Mouse (Mus musculus): ENCODE data around the gene Thra. TPM values are rescaled to one million over a fixed set of nuclear protein-coding genes. Genes with fewer than 3 reads are reported as not detected.
"Not testable (repeated sequence)": the region's sequence is repeated elsewhere in the genome, so short reads cannot be mapped to it uniquely, and the experiment has no call there.

Thra gene
- 100 to 1,000 TPM; 172 to 190 TPM for total RNA-seq (2021)

GRCm38 (mm10) chr11:98740393-98741050, at the start of gene Thra:
Gene Thra, plus strand, starts transcription at chr11:98740638.
- peak; percentile 87 to 89 for DNase-seq
- intact Hi-C loops (cut with DNase I): loop anchor here (1.0 kb wide), 1 partner anchor 46 kb away; no protein-coding TSS in a partner anchor

- intact Hi-C loops (cut with DNase I): no loop called here
- DNase-seq: no peak
Observed at GRCm38 (mm10) chr11:98693201-98693600, 47.2 kb upstream of the Thra start.

GRCm38 (mm10) chr11:98693746-98694145, 46.7 kb upstream of the Thra start:
- intact Hi-C loops (cut with DNase I): no loop called here
- DNase-seq: no peak

- DNase-seq: no peak
- intact Hi-C loops (cut with DNase I): no loop called here
Observed at GRCm38 (mm10) chr11:98694301-98694700, 46.1 kb upstream of the Thra start.

GRCm38 (mm10) chr11:98695408-98695807, 45.0 kb upstream of the Thra start:
- intact Hi-C loops (cut with DNase I): loop anchor here (5.0 kb wide), 1 partner anchor 212 kb away; the partner anchor contains the start of gene Cdc6
- no peak for DNase-seq

GRCm38 (mm10) chr11:98696454-98697216, 43.8 kb upstream of the Thra start:
- intact Hi-C loops (cut with DNase I): loop anchor here (5.0 kb wide), 1 partner anchor 211 kb away; the partner anchor contains the start of gene Cdc6
- DNase-seq: peak in 1 of 2 experiments; percentile 49

- intact Hi-C loops (cut with DNase I): loop anchor here (5.0 kb wide), 1 partner anchor 210 kb away; the partner anchor contains the start of gene Cdc6
- no peak for DNase-seq
Observed at GRCm38 (mm10) chr11:98697225-98697624, 43.2 kb upstream of the Thra start.

GRCm38 (mm10) chr11:98698849-98699640, 41.4 kb upstream of the Thra start:
- intact Hi-C loops (cut with DNase I): loop anchor here (5.0 kb wide), 1 partner anchor 208 kb away; the partner anchor contains the start of gene Cdc6
- DNase-seq: no peak

GRCm38 (mm10) chr11:98699911-98700310, 40.5 kb upstream of the Thra start:
- intact Hi-C loops (cut with DNase I): loop anchor here (1.0 to 5.0 kb wide), 4 partner anchors 10 to 207 kb away; partner anchors contain the start of gene Cdc6
- peak; percentile 86 to 89 for DNase-seq

- intact Hi-C loops (cut with DNase I): no loop called here
- no peak for DNase-seq
Observed at GRCm38 (mm10) chr11:98701213-98701670, 39.2 kb upstream of the Thra start, which contains the start of gene Csf3. Gene Csf3, plus strand, starts transcription at chr11:98701263.

- intact Hi-C loops (cut with DNase I): no loop called here
- DNase-seq: no peak
Observed at GRCm38 (mm10) chr11:98702323-98702722, 38.1 kb upstream of the Thra start.

GRCm38 (mm10) chr11:98705021-98705420, 35.4 kb upstream of the Thra start:
- intact Hi-C loops (cut with DNase I): no loop called here
- DNase-seq: no peak

GRCm38 (mm10) chr11:98707401-98708281, 32.8 kb upstream of the Thra start:
- peak; percentile 77 to 84 for DNase-seq
- intact Hi-C loops (cut with DNase I): no loop called here

- DNase-seq: peak; percentile 59 to 63
- intact Hi-C loops (cut with DNase I): no loop called here
Observed at GRCm38 (mm10) chr11:98708282-98708956, 32.0 kb upstream of the Thra start.

GRCm38 (mm10) chr11:98709001-98709741, 31.3 kb upstream of the Thra start:
- intact Hi-C loops (cut with DNase I): no loop called here
- peak; percentile 54 to 67 for DNase-seq

- peak; percentile 89 to 93 for DNase-seq
- intact Hi-C loops (cut with DNase I): loop anchor here (1.0 to 5.0 kb wide), 3 partner anchors 10 to 76 kb away; no protein-coding TSS in a partner anchor
Observed at GRCm38 (mm10) chr11:98710416-98711045, 29.9 kb upstream of the Thra start.

GRCm38 (mm10) chr11:98711046-98711434, 29.4 kb upstream of the Thra start:
- intact Hi-C loops (cut with DNase I): loop anchor here (2.0 to 5.0 kb wide), 2 partner anchors 41 to 76 kb away; no protein-coding TSS in a partner anchor
- DNase-seq: no peak

GRCm38 (mm10) chr11:98712009-98712408, 28.4 kb upstream of the Thra start:
- not testable (repeated sequence) for DNase-seq

More at GRCm38 (mm10) chr11:98712009-98712408, 28.4 kb upstream of the Thra start:
- intact Hi-C loops (cut with DNase I): loop anchor here (5.0 kb wide), 1 partner anchor 40 kb away; no protein-coding TSS in a partner anchor
